Mouse (Mus musculus) right cerebral cortex, postnatal 14 days (tissue): ENCODE data around the gene Ap1s1.
A peak's percentile ranks its signal among the peaks of the same experiment; 100 is the strongest.

Source experiments
- DNase-seq: peaks from one replicate; pipeline ENCODE4 v3.0.0; 2022

The Ap1s1 gene

GRCm38 (mm10) chr5:137045402-137046323, at the start of gene Ap1s1:
Ap1s1 (minus strand) TSS chr5:137046135.
- DNase-seq: peak; percentile 98

- no peak for DNase-seq
Observed at GRCm38 (mm10) chr5:137095135-137095534, 49.2 kb upstream of the Ap1s1 start.

GRCm38 (mm10) chr5:137093720-137094119, 47.8 kb upstream of the Ap1s1 start:
- DNase-seq: no peak

GRCm38 (mm10) chr5:137091560-137091959, 45.6 kb upstream of the Ap1s1 start:
- no peak for DNase-seq

- no peak for DNase-seq
Observed at GRCm38 (mm10) chr5:137090870-137091269, 44.9 kb upstream of the Ap1s1 start.

- DNase-seq: no peak
Observed at GRCm38 (mm10) chr5:137087410-137087809, 41.5 kb upstream of the Ap1s1 start.

- DNase-seq: no peak
Observed at GRCm38 (mm10) chr5:137085731-137086130, 39.8 kb upstream of the Ap1s1 start.

- no peak for DNase-seq
Observed at GRCm38 (mm10) chr5:137085021-137085420, 39.1 kb upstream of the Ap1s1 start.

GRCm38 (mm10) chr5:137083051-137083450, 37.1 kb upstream of the Ap1s1 start:
- no peak for DNase-seq

- no peak for DNase-seq
Observed at GRCm38 (mm10) chr5:137079849-137080248, 33.9 kb upstream of the Ap1s1 start.

GRCm38 (mm10) chr5:137078616-137079015, 32.7 kb upstream of the Ap1s1 start:
- no peak for DNase-seq

GRCm38 (mm10) chr5:137078041-137078440, 32.1 kb upstream of the Ap1s1 start:
- DNase-seq: no peak

GRCm38 (mm10) chr5:137077187-137077586, 31.3 kb upstream of the Ap1s1 start:
- DNase-seq: no peak

GRCm38 (mm10) chr5:137076191-137076930, 30.4 kb upstream of the Ap1s1 start:
- DNase-seq: no peak

GRCm38 (mm10) chr5:137075726-137076125, 29.8 kb upstream of the Ap1s1 start:
- DNase-seq: no peak

- no peak for DNase-seq
Observed at GRCm38 (mm10) chr5:137074191-137074651, 28.3 kb upstream of the Ap1s1 start.

- DNase-seq: no peak
Observed at GRCm38 (mm10) chr5:137073141-137073540, 27.2 kb upstream of the Ap1s1 start.

- peak; percentile 49 for DNase-seq
Observed at GRCm38 (mm10) chr5:137072079-137072960, 26.4 kb upstream of the Ap1s1 start, which contains the start of gene Serpine1. Serpine1 (minus strand) TSS chr5:137072268.

GRCm38 (mm10) chr5:137070881-137071605, 25.1 kb upstream of the Ap1s1 start:
- DNase-seq: no peak

- DNase-seq: no peak
Observed at GRCm38 (mm10) chr5:137068711-137069110, 22.8 kb upstream of the Ap1s1 start.

- no peak for DNase-seq
Observed at GRCm38 (mm10) chr5:137065923-137066322, 20.0 kb upstream of the Ap1s1 start.

- DNase-seq: no peak
Observed at GRCm38 (mm10) chr5:137065454-137065853, 19.5 kb upstream of the Ap1s1 start.
